Mouse (Mus musculus) stomach, embryonic 14.5 days (tissue): Measurements from ENCODE around the gene Zbtb38. TPM values are rescaled to one million over a fixed set of nuclear protein-coding genes. Genes with fewer than 3 reads are reported as not detected.

Experiments used
- ATAC-seq: fragments of 200-750 bp; cut with Nextera tagmentation; 2 replicates; pipeline ENCODE4 v1.8.0; 2017; ENCODE audit warnings: low read depth, moderate TSS enrichment; ENCODE audit not compliant: insufficient number of reproducible peaks, insufficient read depth, low FRiP score
- H3K27ac ChIP-seq: fragments of 300-500 bp; sonication (generic); 2 replicates; pipeline ENCODE4 v1.5.1; 2014; ENCODE audit warnings: mild to moderate bottlenecking, low read length, moderate library complexity, mixed read lengths
- H3K27me3 ChIP-seq: fragments of 300-500 bp; sonication (generic); 2 replicates; pipeline ENCODE4 v1.6.1; 2014; ENCODE audit warnings: low read length, control low read depth, mixed read lengths; ENCODE audit not compliant: control insufficient read depth, insufficient read depth
- H3K36me3 ChIP-seq: fragments of 300-500 bp; sonication (generic); 2 replicates; pipeline ENCODE4 v1.6.1; 2014; ENCODE audit warnings: mild to moderate bottlenecking, control low read depth, low read length, moderate library complexity, mixed read lengths; ENCODE audit not compliant: control insufficient read depth, insufficient read depth
- H3K4me1 ChIP-seq: fragments of 300-500 bp; sonication (generic); 2 replicates; pipeline ENCODE4 v1.6.1; 2014; ENCODE audit warnings: low read length, control low read depth, mixed read lengths; ENCODE audit not compliant: control insufficient read depth, insufficient read depth
- H3K4me2 ChIP-seq: fragments of 300-500 bp; sonication (generic); replicated peaks from 2 replicates; pipeline ENCODE4 v1.6.1; 2014; ENCODE audit warnings: low read depth, low read length, control low read depth
- H3K4me3 ChIP-seq: fragments of 300-500 bp; sonication (generic); 2 replicates; pipeline ENCODE4 v1.5.1; 2014; ENCODE audit warnings: low read depth, low read length, control low read depth
- H3K9ac ChIP-seq: fragments of 300-500 bp; sonication (generic); replicated peaks from 2 replicates; pipeline ENCODE4 v1.6.1; 2014; ENCODE audit warnings: low read depth, mild to moderate bottlenecking, control low read depth, low read length, moderate library complexity, mixed read lengths
- H3K9me3 ChIP-seq: fragments of 300-500 bp; sonication (generic); 2 replicates; pipeline ENCODE4 v1.6.1; 2016; ENCODE audit warnings: low read depth, low read length, control low read depth; ENCODE audit not compliant: control insufficient read depth
- WGBS: fragments of 180-500 bp; shearing (Covaris S2); extraction: QIAGEN DNeasy Blood & Tissue Kit; methylation state at CpG from one replicate; pipeline ENCODE4 v1.1.7; 2014; 5-methylcytosine and 5-hydroxymethylcytosine counted together
- polyA plus RNA-seq: library from polyadenylated mRNA; unstranded; fragments of >200 nt; fragmentation: Nextera tagmentation; extraction: Ambion mirVana; gene quantifications from 2 replicates; pipeline ENCODE4 v1.2.1, GENCODE M21; 2014

The Zbtb38 gene
- polyA plus RNA-seq, 1 experiment from 2014 or later: 23.0 TPM

- 78% methylated on average over 6 of the region's 6 CpGs for whole genome bisulfite sequencing
- no peaks in the 10 kb centered on the region for H3K27me3 ChIP-seq
- no peaks in the 10 kb centered on the region for H3K9me3 ChIP-seq
- no peak overlapping the region for H3K4me3 ChIP-seq
- no peaks in the 10 kb centered on the region for H3K36me3 ChIP-seq
- 0 out of 2 replicates have a peak, but pooled peaks cover 8% of the 10 kb centered on the region for H3K4me1 ChIP-seq
- no peak overlapping the region for H3K4me2 ChIP-seq
- H3K9ac ChIP-seq: no peak overlapping the region
- no peak overlapping the region for H3K27ac ChIP-seq
- ATAC-seq: no peak
These were observed 29.0 kb downstream of the Zbtb38 start for GRCm38 (mm10) chr9:96723650-96724049.

- Histone ChIP-seq H3K9me3 (no peaks in the 10 kb centered on the region), H3K27me3 (no peaks in the 10 kb centered on the region), H3K36me3 (no peaks in the 10 kb centered on the region), H3K9ac (no peak overlapping the region), H3K4me2 (no peak overlapping the region), H3K27ac (no peak overlapping the region), H3K4me1 (0 out of 2 replicates have a peak, but pooled peaks cover 8% of the 10 kb centered on the region), H3K4me3 (no peak overlapping the region)
- WGBS: 82% methylated on average over 8 of the region's 8 CpGs
- no peak for ATAC-seq
These were observed 31.4 kb downstream of the Zbtb38 start for GRCm38 (mm10) chr9:96721163-96721799.

DNA sequence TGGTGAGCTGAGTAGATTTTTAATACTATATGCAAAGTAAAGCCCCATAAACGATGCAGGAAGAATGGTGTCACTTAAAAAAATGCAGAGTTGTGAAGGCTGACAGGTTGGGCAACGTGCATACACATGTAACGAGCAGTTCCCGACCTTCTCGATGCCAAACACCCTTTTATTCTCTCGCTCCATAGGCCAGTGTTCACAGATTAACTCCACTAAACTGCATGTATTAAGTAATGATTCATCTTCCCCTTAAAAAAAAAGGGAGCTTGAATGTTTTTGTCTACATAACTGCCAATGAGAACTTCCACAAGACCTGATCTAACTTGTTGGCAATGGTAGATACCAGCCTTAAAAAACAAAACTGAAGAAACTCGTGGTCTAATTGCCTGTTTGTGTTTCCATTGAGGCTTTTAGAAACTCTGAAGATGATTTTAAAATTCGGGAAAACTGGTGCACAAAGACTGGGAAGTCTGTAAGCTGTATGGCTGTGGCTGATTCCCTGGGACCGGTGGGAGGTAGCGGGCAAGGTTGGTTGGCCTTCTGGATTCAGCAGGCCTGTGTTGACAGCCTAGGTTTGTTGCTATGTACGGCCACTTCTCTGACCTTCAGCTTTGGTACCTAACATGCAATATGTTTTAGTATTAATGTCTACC is 32.0 kb downstream of the Zbtb38 start:
- WGBS: 73% methylated on average over 11 of the region's 11 CpGs
- Histone ChIP-seq H3K9me3 (no peaks in the 10 kb centered on the region), H3K4me3 (0 out of 2 replicates have a peak overlapping the region, but pooled peaks have one; percentile 78), H3K36me3 (peaks cover 3% of the 10 kb centered on the region; the same call in 1 of the 2 replicates), H3K4me2 (peak overlapping the region; percentile 68), H3K27ac (peak overlapping the region; percentile 96; the same call in 1 of the 2 replicates), H3K9ac (no peak overlapping the region), H3K4me1 (0 out of 2 replicates have a peak, but pooled peaks cover 8% of the 10 kb centered on the region), H3K27me3 (no peaks in the 10 kb centered on the region)
- ATAC-seq: no peak

DNA sequence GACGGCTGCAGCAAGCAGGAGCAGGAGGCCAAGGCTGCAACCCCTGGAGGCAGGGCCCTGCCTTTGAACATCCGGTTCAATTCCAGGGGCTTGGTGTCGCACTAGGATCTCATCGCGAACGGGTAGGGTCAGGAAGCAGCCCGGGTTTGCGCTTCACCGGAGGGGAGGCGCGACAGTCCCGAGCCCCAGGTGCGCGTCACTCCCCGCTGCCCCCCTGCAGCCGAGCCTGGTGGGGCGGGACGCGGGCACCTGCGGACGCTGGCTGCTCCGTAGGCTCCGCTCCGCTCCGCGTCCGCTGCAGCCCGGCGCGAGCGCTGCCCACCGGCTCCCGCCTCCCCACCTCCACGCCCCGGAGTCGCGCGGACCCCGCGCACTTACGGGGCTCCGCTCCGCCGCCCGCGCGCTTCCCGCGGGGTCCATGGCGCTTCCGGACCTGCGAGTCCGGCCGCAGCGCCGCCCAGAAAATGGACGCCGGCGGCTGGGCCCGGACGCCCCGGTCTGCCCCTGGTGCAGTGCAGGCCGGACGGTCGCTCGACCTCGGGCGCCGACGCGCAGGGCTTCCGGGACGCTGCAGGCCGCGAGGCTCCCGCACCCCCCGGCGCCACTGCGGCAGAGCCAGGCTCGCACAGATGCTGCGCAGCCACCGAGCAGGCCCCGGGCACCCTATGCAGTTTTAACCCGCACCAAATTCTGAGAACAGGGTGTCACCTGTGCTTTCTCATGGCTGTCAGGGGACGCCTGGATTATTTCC is 33.0 kb downstream of the Zbtb38 start:
- Histone ChIP-seq H3K9me3 (no peaks in the 10 kb centered on the region), H3K4me1 (0 out of 2 replicates have a peak, but pooled peaks cover 8% of the 10 kb centered on the region), H3K4me2 (peak overlapping the region; percentile 68), H3K9ac (peak overlapping the region; percentile 90), H3K27me3 (no peaks in the 10 kb centered on the region), H3K27ac (peak overlapping the region; percentile 96), H3K36me3 (peaks cover 3% of the 10 kb centered on the region; the same call in 1 of the 2 replicates), H3K4me3 (peak overlapping the region; percentile 78)
- peak; percentile 80 for ATAC-seq
- under 1% methylated on average over 70 of the region's 85 CpGs for WGBS

DNA sequence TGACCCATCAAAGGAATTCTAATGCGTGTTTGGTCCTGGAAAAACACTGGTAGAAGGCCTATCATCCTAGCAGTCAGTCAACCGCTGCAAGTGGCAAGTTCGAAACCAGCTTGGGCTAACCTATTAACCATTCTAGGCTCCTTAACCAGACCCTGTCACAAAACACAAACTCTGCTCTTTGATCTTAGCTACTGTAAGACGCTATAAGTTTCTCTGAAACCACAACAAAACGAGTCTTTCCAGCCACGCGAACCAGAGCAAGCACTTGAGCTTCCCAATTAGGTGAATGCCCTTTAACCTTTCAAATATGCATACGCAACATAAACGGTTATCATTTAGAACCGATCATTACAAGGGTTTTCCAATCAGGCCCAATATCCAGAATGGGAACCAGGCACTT is 33.7 kb downstream of the Zbtb38 start:
- WGBS: 52% methylated on average over 10 of the region's 10 CpGs
- Histone ChIP-seq H3K36me3 (peaks cover 3% of the 10 kb centered on the region; the same call in 1 of the 2 replicates), H3K9me3 (no peaks in the 10 kb centered on the region), H3K27me3 (no peaks in the 10 kb centered on the region), H3K4me1 (0 out of 2 replicates have a peak, but pooled peaks cover 4% of the 10 kb centered on the region), H3K27ac (peak overlapping the region; percentile 96; the same call in 1 of the 2 replicates), H3K9ac (peak overlapping the region; percentile 90; the same call in 1 of the 2 replicates), H3K4me2 (peak overlapping the region; percentile 68), H3K4me3 (peak overlapping the region; percentile 78)
- no peak for ATAC-seq

- Histone ChIP-seq H3K36me3 (peaks cover 3% of the 10 kb centered on the region; the same call in 1 of the 2 replicates), H3K4me2 (peak overlapping the region; percentile 68), H3K9ac (no peak overlapping the region), H3K4me3 (peak overlapping the region; percentile 78; the same call in 1 of the 2 replicates), H3K9me3 (no peaks in the 10 kb centered on the region), H3K27me3 (no peaks in the 10 kb centered on the region), H3K4me1 (0 out of 2 replicates have a peak, but pooled peaks cover 6% of the 10 kb centered on the region), H3K27ac (no peak overlapping the region)
- WGBS: 91% methylated on average over 8 of the region's 8 CpGs
- ATAC-seq: no peak
These were observed 34.2 kb downstream of the Zbtb38 start for GRCm38 (mm10) chr9:96718402-96718798.

DNA sequence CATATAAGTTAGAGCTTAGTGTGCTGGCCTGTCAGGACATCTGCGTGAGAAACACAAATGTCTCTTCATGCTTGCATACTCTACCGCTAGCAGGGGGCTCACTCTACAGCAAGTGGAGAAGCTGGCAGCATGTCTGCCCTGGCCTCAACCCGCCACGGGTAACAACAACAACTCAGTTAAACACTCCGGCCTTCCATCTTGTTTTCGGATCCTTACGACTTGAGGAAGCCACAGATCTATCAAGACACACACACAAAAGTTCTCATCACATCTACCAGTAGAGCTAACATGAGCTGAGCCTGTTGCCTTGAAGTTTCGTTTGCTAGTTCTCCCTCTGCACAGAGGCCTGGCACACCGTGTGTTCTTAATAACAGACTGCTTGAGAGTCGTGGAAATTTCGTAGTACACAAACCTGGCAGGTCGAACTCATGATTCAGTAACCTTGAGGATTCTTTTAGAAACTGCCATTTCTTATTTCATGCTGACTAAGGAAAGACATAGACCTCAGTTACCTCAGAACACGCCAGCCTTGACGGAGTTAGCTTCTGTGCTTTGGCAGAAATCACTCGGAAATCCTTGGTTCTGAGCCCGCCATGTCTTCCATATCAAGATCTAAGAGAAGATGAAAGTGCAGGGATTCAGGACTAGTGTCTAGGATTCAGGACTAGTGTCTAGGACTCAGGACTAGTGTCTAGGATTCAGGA is 34.8 kb downstream of the Zbtb38 start:
- peaks cover 3% of the 10 kb centered on the region; the same call in 1 of the 2 replicates for H3K36me3 ChIP-seq
- H3K4me1 ChIP-seq: 0 out of 2 replicates have a peak, but pooled peaks cover 6% of the 10 kb centered on the region
- H3K27me3 ChIP-seq: no peaks in the 10 kb centered on the region
- H3K27ac ChIP-seq: no peak overlapping the region
- H3K4me3 ChIP-seq: no peak overlapping the region
- no peaks in the 10 kb centered on the region for H3K9me3 ChIP-seq
- no peak overlapping the region for H3K9ac ChIP-seq
- peak overlapping the region; percentile 68; the same call in 1 of the 2 replicates for H3K4me2 ChIP-seq
- no peak for ATAC-seq
- 88% methylated on average over 16 of the region's 16 CpGs for WGBS
